Mouse (Mus musculus): ENCODE measurements around the gene Timm50. TPM values are rescaled to one million over a fixed set of nuclear protein-coding genes. Genes with fewer than 3 reads are reported as not detected.

Timm50 gene
- polyA plus RNA-seq, 1 experiment from 2014 or later, result 119 TPM

GRCm38 (mm10) chr7:28268576-28268975 is 43.3 kb downstream of the Timm50 start:
- ATAC-seq (ENCODE audit: insufficient number of reproducible peaks, insufficient read depth, low FRiP score, low read depth), result no peak
- H3K9me3 ChIP-seq (ENCODE audit: control insufficient read depth, low read length), result no peaks in the 10 kb centered on the region
- H3K27me3 ChIP-seq (ENCODE audit: control insufficient read depth, insufficient read depth, low read length), result no peaks in the 10 kb centered on the region
- H3K36me3 ChIP-seq (ENCODE audit: control insufficient read depth, insufficient read depth, low read length), result peaks cover 10% of the 10 kb centered on the region; the same call in 1 of the 2 replicates
- H3K4me3 ChIP-seq (ENCODE audit: control insufficient read depth in 1 of 2, insufficient read depth in 1 of 2, low read depth in 1 of 2, low read length in 2 of 2), result peak overlapping the region; percentile 84 to 86
- peaks cover 5 to 9% of the 10 kb centered on the region in 2 experiments for H3K4me1 ChIP-seq (ENCODE audit: control insufficient read depth in 2 of 2, insufficient read depth in 2 of 2, low read length in 2 of 2)
- 30% methylated on average over 16 of the region's 16 CpGs for WGBS
- peak overlapping the region; percentile 93 for H3K4me2 ChIP-seq (ENCODE audit: low read length)
- H3K9ac ChIP-seq (ENCODE audit: low read length), result peak overlapping the region; percentile 96
- peak overlapping the region; percentile 46 to 82; a peak in 2 of 4 replicates for H3K27ac ChIP-seq (replicated peaks in 1 of 2; ENCODE audit: control insufficient read depth in 1 of 2, insufficient read depth in 1 of 2, low read depth in 2 of 2, low read length in 2 of 2)

- WGBS, result under 1% methylated on average over 39 of the region's 62 CpGs
- H3K36me3 ChIP-seq (ENCODE audit: control insufficient read depth, insufficient read depth, low read length), result peaks cover 10% of the 10 kb centered on the region; the same call in 1 of the 2 replicates
Measured at GRCm38 (mm10) chr7:28268042-28268531, 43.8 kb downstream of the Timm50 start.

GRCm38 (mm10) chr7:28267129-28268041 is 44.5 kb downstream of the Timm50 start, which contains the start of gene Eid2:
Gene Eid2 (plus strand): TSS chr7:28267881.
- no peaks in the 10 kb centered on the region for H3K27me3 ChIP-seq (ENCODE audit: control insufficient read depth, insufficient read depth, low read length)
- no peaks in the 10 kb centered on the region for H3K9me3 ChIP-seq (ENCODE audit: control insufficient read depth, low read length)
- WGBS, result 7% methylated on average over 56 of the region's 57 CpGs
- H3K4me1 ChIP-seq (ENCODE audit: control insufficient read depth in 2 of 2, insufficient read depth in 2 of 2, low read length in 2 of 2), result peaks cover 5 to 9% of the 10 kb centered on the region in 2 experiments
- H3K9ac ChIP-seq (ENCODE audit: low read length), result peak within 1 kb of the TSS; percentile 96
- H3K36me3 ChIP-seq (ENCODE audit: control insufficient read depth, insufficient read depth, low read length), result peaks cover 4% of the 10 kb centered on the region; the same call in 1 of the 2 replicates
- H3K4me2 ChIP-seq (ENCODE audit: low read length), result peak within 1 kb of the TSS; percentile 93
- peak; percentile 85 for ATAC-seq (ENCODE audit: insufficient number of reproducible peaks, insufficient read depth, low FRiP score, low read depth)
- peak within 1 kb of the TSS; percentile 84 to 86 for H3K4me3 ChIP-seq (ENCODE audit: control insufficient read depth in 1 of 2, insufficient read depth in 1 of 2, low read depth in 1 of 2, low read length in 2 of 2)
- H3K27ac ChIP-seq (replicated peaks in 1 of 2; ENCODE audit: control insufficient read depth in 1 of 2, insufficient read depth in 1 of 2, low read depth in 2 of 2, low read length in 2 of 2), result peak within 1 kb of the TSS; percentile 46 to 82

More at GRCm38 (mm10) chr7:28268042-28268531, 43.8 kb downstream of the Timm50 start:
- peak overlapping the region; percentile 96 for H3K9ac ChIP-seq (ENCODE audit: low read length)
- H3K27ac ChIP-seq (replicated peaks in 1 of 2; ENCODE audit: control insufficient read depth in 1 of 2, insufficient read depth in 1 of 2, low read depth in 2 of 2, low read length in 2 of 2), result peak overlapping the region; percentile 46 to 82
- no peaks in the 10 kb centered on the region for H3K27me3 ChIP-seq (ENCODE audit: control insufficient read depth, insufficient read depth, low read length)
- H3K4me1 ChIP-seq (ENCODE audit: control insufficient read depth in 2 of 2, insufficient read depth in 2 of 2, low read length in 2 of 2), result peaks cover 5 to 9% of the 10 kb centered on the region in 2 experiments
- no peaks in the 10 kb centered on the region for H3K9me3 ChIP-seq (ENCODE audit: control insufficient read depth, low read length)
- H3K4me3 ChIP-seq (ENCODE audit: control insufficient read depth in 1 of 2, insufficient read depth in 1 of 2, low read depth in 1 of 2, low read length in 2 of 2), result peak overlapping the region; percentile 84 to 86
- peak overlapping the region; percentile 93 for H3K4me2 ChIP-seq (ENCODE audit: low read length)
- ATAC-seq (ENCODE audit: insufficient number of reproducible peaks, insufficient read depth, low FRiP score, low read depth), result peak; percentile 54; the same call in 1 of the 2 replicates

GRCm38 (mm10) chr7:28265391-28265790 is 46.5 kb downstream of the Timm50 start:
- Histone ChIP-seq H3K4me2 (ENCODE audit: low read length) (no peak overlapping the region), H3K9ac (ENCODE audit: low read length) (no peak overlapping the region), H3K4me3 (ENCODE audit: control insufficient read depth in 1 of 2, insufficient read depth in 1 of 2, low read depth in 1 of 2, low read length in 2 of 2) (no peak overlapping the region), H3K9me3 (ENCODE audit: control insufficient read depth, low read length) (no peaks in the 10 kb centered on the region), H3K27ac (replicated peaks in 1 of 2; ENCODE audit: control insufficient read depth in 1 of 2, insufficient read depth in 1 of 2, low read depth in 2 of 2, low read length in 2 of 2) (no peak overlapping the region), H3K27me3 (ENCODE audit: control insufficient read depth, insufficient read depth, low read length) (no peaks in the 10 kb centered on the region), H3K4me1 (ENCODE audit: control insufficient read depth in 2 of 2, insufficient read depth in 2 of 2, low read length in 2 of 2) (peaks cover 5 to 9% of the 10 kb centered on the region in 2 experiments), H3K36me3 (ENCODE audit: control insufficient read depth, insufficient read depth, low read length) (no peaks in the 10 kb centered on the region)
- whole genome bisulfite sequencing, result 87% methylated on average over 13 of the region's 13 CpGs
- no peak for ATAC-seq (ENCODE audit: insufficient number of reproducible peaks, insufficient read depth, low FRiP score, low read depth)

GRCm38 (mm10) chr7:28263786-28264185 is 48.1 kb downstream of the Timm50 start:
- ATAC-seq (ENCODE audit: insufficient number of reproducible peaks, insufficient read depth, low FRiP score, low read depth), result no peak; the same call in 1 of the 2 replicates

GRCm38 (mm10) chr7:28262861-28263260 is 49.0 kb downstream of the Timm50 start:
- H3K4me3 ChIP-seq (ENCODE audit: control insufficient read depth in 1 of 2, insufficient read depth in 1 of 2, low read depth in 1 of 2, low read length in 2 of 2), result no peak overlapping the region
- no peaks in the 10 kb centered on the region for H3K36me3 ChIP-seq (ENCODE audit: control insufficient read depth, insufficient read depth, low read length)
- no peaks in the 10 kb centered on the region for H3K4me1 ChIP-seq (ENCODE audit: control insufficient read depth in 2 of 2, insufficient read depth in 2 of 2, low read length in 2 of 2)
- H3K27ac ChIP-seq (replicated peaks in 1 of 2; ENCODE audit: control insufficient read depth in 1 of 2, insufficient read depth in 1 of 2, low read depth in 2 of 2, low read length in 2 of 2), result no peak overlapping the region
- no peak overlapping the region for H3K9ac ChIP-seq (ENCODE audit: low read length)
- 56% methylated on average over 5 of the region's 5 CpGs for WGBS
- no peak overlapping the region for H3K4me2 ChIP-seq (ENCODE audit: low read length)
- no peak for ATAC-seq (ENCODE audit: insufficient number of reproducible peaks, insufficient read depth, low FRiP score, low read depth)
- H3K9me3 ChIP-seq (ENCODE audit: control insufficient read depth, low read length), result no peaks in the 10 kb centered on the region
- H3K27me3 ChIP-seq (ENCODE audit: control insufficient read depth, insufficient read depth, low read length), result no peaks in the 10 kb centered on the region

More at GRCm38 (mm10) chr7:28263786-28264185, 48.1 kb downstream of the Timm50 start:
- no peak overlapping the region for H3K9ac ChIP-seq (ENCODE audit: low read length)
- no peak overlapping the region for H3K27ac ChIP-seq (replicated peaks in 1 of 2; ENCODE audit: control insufficient read depth in 1 of 2, insufficient read depth in 1 of 2, low read depth in 2 of 2, low read length in 2 of 2)
- 4% methylated on average over 15 of the region's 15 CpGs for WGBS
- H3K36me3 ChIP-seq (ENCODE audit: control insufficient read depth, insufficient read depth, low read length), result no peaks in the 10 kb centered on the region
- no peak overlapping the region for H3K4me3 ChIP-seq (ENCODE audit: control insufficient read depth in 1 of 2, insufficient read depth in 1 of 2, low read depth in 1 of 2, low read length in 2 of 2)
- H3K9me3 ChIP-seq (ENCODE audit: control insufficient read depth, low read length), result no peaks in the 10 kb centered on the region
- H3K4me1 ChIP-seq (ENCODE audit: control insufficient read depth in 2 of 2, insufficient read depth in 2 of 2, low read length in 2 of 2), result peaks cover 4 to 5% of the 10 kb centered on the region in 2 experiments
- no peak overlapping the region for H3K4me2 ChIP-seq (ENCODE audit: low read length)
- no peaks in the 10 kb centered on the region for H3K27me3 ChIP-seq (ENCODE audit: control insufficient read depth, insufficient read depth, low read length)

Measured in heart, embryonic 14.5 days (tissue).